Mouse (Mus musculus): ENCODE results near the gene Prok2. TPM values are rescaled to one million over a fixed set of nuclear protein-coding genes. Genes with fewer than 3 reads are reported as not detected.

The Prok2 gene
- polyA plus RNA-seq, 1 experiment = not detected

- peaks cover 2% of the 10 kb centered on the region; the same call in 1 of the 2 replicates for H3K4me1 ChIP-seq (ENCODE audit: control insufficient read depth, insufficient read depth, low read length)
- no peak overlapping the region for H3K4me3 ChIP-seq (ENCODE audit: insufficient read depth, low read depth, low read length)
- 80% methylated on average over 5 of the region's 5 CpGs for WGBS
- TF ChIP-seq POLR2A (IDR thresholded peaks at IDR 0.05; ENCODE audit: insufficient read depth, low read depth, low read length) (no peak), CTCF (IDR thresholded peaks at IDR 0.05; ENCODE audit: insufficient read depth, low read depth, low read length) (no peak)
- H3K27ac ChIP-seq (ENCODE audit: insufficient read depth, low read depth, low read length) = no peak overlapping the region
Observed at GRCm38 (mm10) chr6:99734666-99735065, 8.5 kb upstream of the Prok2 start.

- 84% methylated on average over 8 of the region's 8 CpGs for WGBS
Observed at GRCm38 (mm10) chr6:99732673-99733072, 6.5 kb upstream of the Prok2 start.

GRCm38 (mm10) chr6:99731926-99732325, 5.7 kb upstream of the Prok2 start:
- no peak overlapping the region for H3K27ac ChIP-seq (ENCODE audit: insufficient read depth, low read depth, low read length)
- no peak overlapping the region for H3K4me3 ChIP-seq (ENCODE audit: insufficient read depth, low read depth, low read length)
- WGBS = 84% methylated on average over 4 of the region's 4 CpGs
- TF ChIP-seq POLR2A (IDR thresholded peaks at IDR 0.05; ENCODE audit: insufficient read depth, low read depth, low read length) (no peak), CTCF (IDR thresholded peaks at IDR 0.05; ENCODE audit: insufficient read depth, low read depth, low read length) (no peak)
- peaks cover under 1% of the 10 kb centered on the region for H3K4me1 ChIP-seq (ENCODE audit: control insufficient read depth, insufficient read depth, low read length)

More at GRCm38 (mm10) chr6:99732673-99733072, 6.5 kb upstream of the Prok2 start:
- H3K27ac ChIP-seq (ENCODE audit: insufficient read depth, low read depth, low read length) = no peak overlapping the region
- TF ChIP-seq POLR2A (IDR thresholded peaks at IDR 0.05; ENCODE audit: insufficient read depth, low read depth, low read length) = no peak
- TF ChIP-seq CTCF (IDR thresholded peaks at IDR 0.05; ENCODE audit: insufficient read depth, low read depth, low read length) = no peak
- H3K4me1 ChIP-seq (ENCODE audit: control insufficient read depth, insufficient read depth, low read length) = no peaks in the 10 kb centered on the region
- H3K4me3 ChIP-seq (ENCODE audit: insufficient read depth, low read depth, low read length) = no peak overlapping the region

GRCm38 (mm10) chr6:99729853-99730252, 3.7 kb upstream of the Prok2 start:
- 95% methylated on average over 4 of the region's 4 CpGs for WGBS
- Histone ChIP-seq H3K4me3 (ENCODE audit: insufficient read depth, low read depth, low read length) (no peak overlapping the region), H3K4me1 (ENCODE audit: control insufficient read depth, insufficient read depth, low read length) (peaks cover 13% of the 10 kb centered on the region), H3K27ac (ENCODE audit: insufficient read depth, low read depth, low read length) (no peak overlapping the region)
- TF ChIP-seq POLR2A (IDR thresholded peaks at IDR 0.05; ENCODE audit: insufficient read depth, low read depth, low read length) (no peak), CTCF (IDR thresholded peaks at IDR 0.05; ENCODE audit: insufficient read depth, low read depth, low read length) (no peak)

GRCm38 (mm10) chr6:99726576-99727303, 548 bp upstream of the Prok2 start:
- H3K27ac ChIP-seq (ENCODE audit: insufficient read depth, low read depth, low read length) = no peak overlapping the region; the same call in 1 of the 2 replicates
- TF ChIP-seq POLR2A (IDR thresholded peaks at IDR 0.05; ENCODE audit: insufficient read depth, low read depth, low read length) = 0 out of 2 replicates have a peak, but pooled peaks have one; percentile 5
- TF ChIP-seq CTCF (IDR thresholded peaks at IDR 0.05; ENCODE audit: insufficient read depth, low read depth, low read length) = no peak
- 5% methylated on average over 22 of the region's 22 CpGs for WGBS

GRCm38 (mm10) chr6:99722390-99722789, 3.8 kb downstream of the Prok2 start:
- no peak overlapping the region for H3K4me3 ChIP-seq (ENCODE audit: insufficient read depth, low read depth, low read length)
- TF ChIP-seq POLR2A (IDR thresholded peaks at IDR 0.05; ENCODE audit: insufficient read depth, low read depth, low read length) = no peak
- TF ChIP-seq CTCF (IDR thresholded peaks at IDR 0.05; ENCODE audit: insufficient read depth, low read depth, low read length) = no peak
- H3K4me1 ChIP-seq (ENCODE audit: control insufficient read depth, insufficient read depth, low read length) = peaks cover 15% of the 10 kb centered on the region
- 79% methylated on average over 9 of the region's 9 CpGs for WGBS
- H3K27ac ChIP-seq (ENCODE audit: insufficient read depth, low read depth, low read length) = no peak overlapping the region

More at GRCm38 (mm10) chr6:99726576-99727303, 548 bp upstream of the Prok2 start:
- Histone ChIP-seq H3K4me1 (ENCODE audit: control insufficient read depth, insufficient read depth, low read length) (peaks cover 15% of the 10 kb centered on the region), H3K4me3 (ENCODE audit: insufficient read depth, low read depth, low read length) (peak overlapping the region; percentile 58)

GRCm38 (mm10) chr6:99721032-99721431, 5.2 kb downstream of the Prok2 start:
- WGBS = 95% methylated on average over 9 of the region's 9 CpGs
- H3K4me1 ChIP-seq (ENCODE audit: control insufficient read depth, insufficient read depth, low read length) = peaks cover 6% of the 10 kb centered on the region
- no peak overlapping the region for H3K27ac ChIP-seq (ENCODE audit: insufficient read depth, low read depth, low read length)
- TF ChIP-seq POLR2A (IDR thresholded peaks at IDR 0.05; ENCODE audit: insufficient read depth, low read depth, low read length) (no peak), CTCF (IDR thresholded peaks at IDR 0.05; ENCODE audit: insufficient read depth, low read depth, low read length) (no peak)
- H3K4me3 ChIP-seq (ENCODE audit: insufficient read depth, low read depth, low read length) = no peak overlapping the region

GRCm38 (mm10) chr6:99715913-99716312, 10.3 kb downstream of the Prok2 start:
- Histone ChIP-seq H3K27ac (ENCODE audit: insufficient read depth, low read depth, low read length) (no peak overlapping the region), H3K4me3 (ENCODE audit: insufficient read depth, low read depth, low read length) (no peak overlapping the region), H3K4me1 (ENCODE audit: control insufficient read depth, insufficient read depth, low read length) (no peaks in the 10 kb centered on the region)
- no peak for TF ChIP-seq CTCF (IDR thresholded peaks at IDR 0.05; ENCODE audit: insufficient read depth, low read depth, low read length)
- no peak for TF ChIP-seq POLR2A (IDR thresholded peaks at IDR 0.05; ENCODE audit: insufficient read depth, low read depth, low read length)
- WGBS = 78% methylated on average over 6 of the region's 6 CpGs

- H3K4me3 ChIP-seq (ENCODE audit: insufficient read depth, low read depth, low read length) = no peak overlapping the region
- 80% methylated on average over 6 of the region's 6 CpGs for WGBS
- TF ChIP-seq CTCF (IDR thresholded peaks at IDR 0.05; ENCODE audit: insufficient read depth, low read depth, low read length) (no peak), POLR2A (IDR thresholded peaks at IDR 0.05; ENCODE audit: insufficient read depth, low read depth, low read length) (no peak)
Observed at GRCm38 (mm10) chr6:99715191-99715590, 11.0 kb downstream of the Prok2 start.

More at GRCm38 (mm10) chr6:99715191-99715590, 11.0 kb downstream of the Prok2 start:
- no peaks in the 10 kb centered on the region for H3K4me1 ChIP-seq (ENCODE audit: control insufficient read depth, insufficient read depth, low read length)
- no peak overlapping the region for H3K27ac ChIP-seq (ENCODE audit: insufficient read depth, low read depth, low read length)

Measured in olfactory bulb, adult 2 months (tissue).